Mouse (Mus musculus) monocyte, adult 5-6 weeks (primary cell): ENCODE measurements around the gene Pde4dip. TPM values are rescaled to one million over a fixed set of nuclear protein-coding genes. Genes with fewer than 3 reads are reported as not detected.

Source experiments
- ATAC-seq: fragments of 153-309, 156-312 bp; replicated peaks from 2 replicates; pipeline ENCODE4 v1.8.0; 2017; ENCODE audit warnings: mild to moderate bottlenecking; ENCODE audit not compliant: low TSS enrichment, insufficient number of reproducible peaks, severe bottlenecking, poor library complexity, low FRiP score
- total RNA-seq: library from RNA; stranded (forward); fragments of 200-1000, 200-491, 200-594 nt; gene quantifications from 3 replicates; pipeline ENCODE4 v1.2.3, GENCODE M21; 2017

The Pde4dip gene
- total RNA-seq, 1 experiment from 2014 or later = 16.5 TPM

DNA sequence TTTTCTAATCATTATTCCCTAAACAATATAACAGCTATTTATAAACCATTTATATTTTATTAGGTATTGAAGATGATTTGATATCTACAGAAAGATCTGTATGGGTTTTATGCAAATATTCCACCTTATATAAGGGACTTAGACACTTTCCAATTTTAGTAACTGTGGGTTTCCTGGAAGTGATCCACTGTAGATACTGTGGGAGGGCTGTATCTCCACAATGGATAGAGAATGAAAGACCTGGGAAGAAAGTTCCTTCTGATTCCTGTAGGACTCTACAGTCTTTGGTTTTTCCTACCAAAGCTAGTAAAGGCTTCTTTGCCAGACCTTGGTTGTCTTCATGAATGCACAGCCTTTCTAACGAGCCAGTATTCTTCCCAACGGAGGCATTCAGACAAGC lies 21.2 kb upstream of the Pde4dip start:
- ATAC-seq = no peak

DNA sequence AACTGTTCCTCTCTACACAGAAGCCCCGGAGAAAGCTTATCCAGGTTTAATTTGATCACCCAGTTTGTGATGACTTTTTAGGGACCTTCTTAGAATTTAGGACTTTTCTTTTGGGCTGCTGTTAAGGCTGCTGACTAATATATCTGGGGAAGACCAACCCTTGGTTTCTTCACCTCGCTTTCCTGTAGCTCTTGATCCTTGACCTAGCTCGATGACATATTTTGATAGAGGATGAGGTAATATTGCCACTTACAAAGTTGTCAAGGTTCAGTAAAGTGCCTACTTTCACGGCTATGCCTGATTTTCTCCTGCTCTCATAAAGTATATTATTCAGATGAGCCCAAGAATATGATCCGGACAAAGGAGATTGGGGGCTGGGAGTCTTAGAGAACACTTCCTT lies 13.1 kb upstream of the Pde4dip start:
- ATAC-seq = no peak

DNA sequence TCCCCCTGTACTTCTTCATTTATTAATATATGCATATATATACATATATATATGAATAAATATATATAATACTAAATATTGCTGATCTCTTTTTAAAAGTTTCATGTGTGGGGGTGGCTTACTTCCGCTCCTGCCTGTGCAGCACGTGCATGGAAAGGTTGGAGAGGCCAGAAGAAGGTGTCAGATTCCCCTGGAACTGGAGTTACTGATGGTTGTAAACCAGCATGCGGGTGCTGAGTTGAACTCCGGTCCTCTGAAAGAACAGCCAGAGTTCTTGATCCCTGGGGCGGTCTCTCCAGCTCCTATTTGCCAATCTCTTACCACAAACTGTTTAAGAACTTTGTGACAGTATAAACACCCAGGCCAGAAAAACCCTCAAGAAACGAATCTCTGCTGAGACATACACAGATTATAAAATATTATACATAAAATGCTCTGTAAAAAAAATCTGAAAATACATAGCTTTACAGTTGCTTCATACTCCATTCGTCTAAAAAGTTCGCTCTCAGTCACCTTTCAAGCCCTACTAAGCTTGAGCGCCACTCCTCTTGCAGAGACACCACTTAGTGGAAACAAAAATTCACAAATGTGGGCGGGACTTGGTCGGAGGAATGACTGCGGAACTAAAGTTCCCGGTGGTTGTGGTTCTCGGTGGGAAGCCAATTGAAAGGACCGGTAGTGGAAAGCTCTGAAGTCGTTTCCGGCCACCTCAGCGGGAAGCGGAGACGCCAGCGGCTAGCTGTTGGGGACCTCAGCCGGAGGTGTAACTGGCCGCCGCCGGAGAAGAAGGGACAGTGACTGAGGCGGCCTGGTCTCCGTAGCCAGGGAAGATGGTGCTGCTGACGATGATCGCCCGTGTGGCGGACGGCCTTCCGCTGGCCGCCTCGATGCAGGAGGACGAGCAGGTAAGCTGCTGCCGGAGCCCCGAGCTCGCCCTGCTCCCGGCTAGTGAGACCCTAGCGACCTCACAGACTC lies 12.3 kb upstream of the Pde4dip start, which contains the start of gene Sec22b:
Gene Sec22b (plus strand): TSS at position 675 of the 975 bp plus-strand sequence.
- ATAC-seq = peak; percentile 95

DNA sequence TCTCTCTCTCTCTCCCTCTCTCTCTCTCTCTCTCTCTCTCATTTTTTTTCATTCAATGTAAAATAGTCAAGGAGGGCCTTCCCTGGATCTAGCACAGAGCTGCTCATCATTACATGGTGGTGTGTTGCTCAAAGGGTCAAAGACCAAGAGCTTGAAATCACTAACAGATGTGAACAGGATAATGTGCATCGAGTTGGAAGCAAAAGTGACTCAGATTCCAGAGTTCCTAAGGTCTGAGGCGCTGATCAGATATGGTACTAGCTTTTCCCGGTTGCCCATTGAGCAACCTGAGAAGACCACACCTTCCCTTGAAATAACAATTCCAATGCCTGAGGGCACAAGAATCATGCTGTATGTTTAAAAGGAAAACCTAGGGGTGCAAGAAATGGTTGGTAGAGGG lies 9.9 kb upstream of the Pde4dip start:
- no peak for ATAC-seq

DNA sequence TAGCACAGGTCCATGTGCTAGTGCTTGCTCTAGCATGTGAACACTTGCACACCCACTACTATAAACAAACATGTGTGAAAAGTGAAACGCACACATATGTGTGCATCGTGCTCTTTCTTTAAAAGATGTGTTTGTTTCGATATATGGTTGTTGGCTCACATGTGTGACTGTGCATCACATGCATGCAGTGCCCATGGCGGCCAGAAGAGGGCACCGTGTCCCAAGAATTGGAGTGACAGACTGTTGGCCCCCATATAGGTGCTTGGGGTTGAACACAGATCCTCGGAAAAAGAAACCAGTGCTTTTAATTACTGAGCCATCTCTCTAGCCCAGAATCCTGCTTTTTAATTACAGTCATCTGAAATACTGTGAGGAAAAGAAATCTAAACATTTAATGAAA lies 6.2 kb upstream of the Pde4dip start:
- ATAC-seq = peak; percentile 63; the same call in 1 of the 2 replicates

DNA sequence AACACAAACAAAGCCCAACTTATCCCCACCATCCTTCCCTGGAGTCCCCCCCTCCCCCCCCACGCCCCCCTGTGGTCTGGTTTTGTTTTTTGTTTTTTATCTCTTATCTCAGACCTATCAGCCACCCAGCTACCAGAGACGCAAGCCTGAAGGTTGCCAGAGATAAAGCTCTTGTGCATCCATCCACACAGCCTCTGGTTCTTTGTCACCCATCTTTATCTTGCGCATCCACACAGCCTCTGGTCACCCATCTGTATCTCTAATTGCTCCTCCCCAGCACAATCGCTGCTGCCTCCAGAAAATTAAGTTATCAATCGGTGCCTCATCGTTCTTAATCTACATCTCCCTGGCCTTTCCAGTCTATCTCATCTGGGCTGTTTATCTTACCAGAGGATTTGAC lies 1.7 kb upstream of the Pde4dip start:
- no peak for ATAC-seq

DNA sequence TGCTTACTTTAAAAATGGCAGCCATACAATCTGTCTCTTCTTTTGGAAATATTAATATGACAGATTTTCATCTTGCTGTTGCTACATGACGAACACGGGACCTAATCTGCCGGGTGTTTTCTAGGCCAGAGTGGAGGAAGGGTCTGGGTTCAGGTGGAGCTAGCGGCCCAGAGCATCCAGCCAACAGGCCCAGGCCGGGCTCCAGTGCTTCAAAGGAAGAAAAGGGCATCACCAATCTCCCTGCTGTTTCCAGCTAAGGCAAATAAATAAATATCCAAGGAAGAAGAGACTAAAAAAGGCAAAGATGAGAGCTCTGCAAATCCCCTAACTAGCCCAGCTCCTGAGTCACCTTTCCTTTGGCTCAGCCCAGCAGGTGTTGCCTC lies 731 bp downstream of the Pde4dip start:
- no peak for ATAC-seq

DNA sequence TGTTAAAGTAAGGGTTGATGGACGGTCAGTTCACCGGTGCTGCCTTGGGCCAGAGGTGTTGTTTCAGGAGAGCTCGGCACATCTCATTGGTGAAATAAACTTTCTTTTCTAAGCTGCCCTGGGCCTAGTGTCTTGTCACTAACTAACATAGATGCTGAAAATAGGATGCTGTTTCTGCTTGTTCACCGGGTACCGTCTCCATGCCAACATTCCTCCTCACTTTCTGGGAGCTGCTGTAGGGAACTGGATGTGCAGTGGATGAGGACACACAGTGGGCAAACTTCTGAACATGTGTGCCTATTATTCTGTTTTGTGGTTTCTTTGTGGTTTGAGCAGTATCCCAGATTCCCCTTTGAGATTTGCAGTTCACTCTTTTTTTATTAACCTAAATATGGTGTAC lies 6.9 kb downstream of the Pde4dip start:
- no peak for ATAC-seq

DNA sequence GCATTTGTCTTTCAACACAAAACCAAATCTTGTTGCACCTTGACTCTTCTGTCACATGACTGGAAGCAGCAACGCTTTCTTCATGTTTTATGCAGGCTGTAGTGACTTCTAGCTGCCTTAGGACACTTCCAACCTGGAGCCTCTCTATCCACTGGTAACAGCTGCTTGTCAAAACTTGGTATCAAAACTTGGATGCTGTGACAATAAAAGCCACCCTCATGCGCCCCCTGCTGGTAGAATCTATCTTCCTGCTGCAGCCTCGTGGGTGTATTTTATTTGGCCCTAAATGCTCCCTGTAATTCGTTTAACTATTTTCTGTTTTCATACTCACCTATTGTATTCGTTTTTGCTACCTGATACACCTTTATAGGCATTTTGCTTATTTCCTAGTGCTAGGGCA lies 9.3 kb downstream of the Pde4dip start:
- peak; percentile 63; the same call in 1 of the 2 replicates for ATAC-seq

DNA sequence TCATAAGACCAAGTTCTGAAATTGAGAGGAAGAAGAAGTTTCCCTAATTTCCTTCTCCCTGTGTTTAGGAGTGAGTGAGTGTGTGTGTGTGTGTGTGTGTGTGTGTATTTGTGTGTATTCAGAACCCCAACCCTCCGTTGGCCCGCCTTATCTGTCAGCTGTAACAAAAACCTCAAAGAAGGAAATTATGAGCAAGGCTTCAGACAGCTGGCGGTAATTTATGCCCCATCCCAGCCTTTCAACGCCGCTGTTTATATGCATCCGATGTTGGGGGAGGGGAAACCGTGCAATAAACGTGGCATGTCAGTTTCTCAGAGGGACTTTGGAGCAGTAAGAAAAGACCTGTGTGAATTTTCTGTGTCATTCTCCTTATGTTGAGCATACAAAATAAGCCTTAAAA lies 12.2 kb downstream of the Pde4dip start:
- no peak for ATAC-seq

DNA sequence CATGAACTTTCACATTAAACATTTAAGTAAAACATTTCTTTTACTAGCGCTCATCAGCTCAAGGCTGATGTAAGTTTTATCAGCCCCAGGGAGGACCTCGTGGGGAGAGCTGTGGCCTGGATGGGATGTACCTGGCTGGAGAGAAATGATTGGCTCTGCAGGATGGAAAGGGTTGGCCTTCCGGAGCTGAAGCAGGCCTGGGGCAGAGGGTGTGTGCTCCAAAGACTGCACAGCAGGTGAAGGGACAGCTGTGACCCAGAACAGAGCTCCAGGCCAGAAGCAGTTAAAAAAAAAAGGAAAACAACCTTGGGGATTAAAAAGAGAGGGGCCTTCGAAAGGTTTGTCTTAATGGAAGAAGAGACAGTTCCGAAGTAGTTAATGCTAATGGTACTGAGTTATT lies 13.7 kb downstream of the Pde4dip start:
- ATAC-seq = no peak

DNA sequence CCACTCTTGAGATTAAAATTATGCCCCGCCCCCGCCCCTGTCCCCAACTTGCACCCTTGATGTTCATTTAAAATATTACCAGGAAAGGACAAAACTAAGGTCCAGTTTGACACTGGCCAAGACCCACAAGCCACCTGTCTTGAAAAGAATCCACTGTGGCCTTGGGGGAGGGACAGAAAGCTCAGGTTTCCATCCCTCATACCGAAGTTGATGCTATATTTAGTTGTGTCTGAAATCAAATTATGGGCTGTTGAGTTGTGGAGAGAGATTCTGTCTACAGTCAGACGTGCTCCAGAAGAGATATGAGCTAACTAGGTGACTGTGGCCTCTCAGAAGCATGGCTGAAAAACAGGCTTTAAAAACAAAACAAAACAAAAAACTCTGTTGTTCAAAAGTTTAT lies 18.8 kb downstream of the Pde4dip start:
- ATAC-seq = no peak

DNA sequence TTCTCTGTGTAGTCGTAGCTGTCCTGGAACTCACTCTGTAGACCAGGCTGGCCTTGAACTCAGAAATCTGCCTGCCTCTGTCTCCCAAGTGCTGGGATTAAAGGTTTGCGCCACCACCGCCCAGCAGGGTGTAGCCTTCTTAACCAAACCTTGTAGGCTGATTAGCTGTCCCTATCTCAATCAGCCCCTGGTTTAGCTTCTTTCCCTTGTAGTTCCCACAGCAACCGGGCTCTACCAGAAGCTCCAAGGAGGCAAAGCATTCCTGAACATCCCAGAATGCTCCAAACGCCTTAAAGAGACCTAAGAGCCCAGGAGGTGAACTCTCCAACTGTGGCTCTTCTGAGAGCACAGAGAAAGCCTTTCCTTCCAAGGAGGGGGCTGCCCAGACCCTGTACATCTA lies 19.8 kb downstream of the Pde4dip start:
- ATAC-seq = no peak

DNA sequence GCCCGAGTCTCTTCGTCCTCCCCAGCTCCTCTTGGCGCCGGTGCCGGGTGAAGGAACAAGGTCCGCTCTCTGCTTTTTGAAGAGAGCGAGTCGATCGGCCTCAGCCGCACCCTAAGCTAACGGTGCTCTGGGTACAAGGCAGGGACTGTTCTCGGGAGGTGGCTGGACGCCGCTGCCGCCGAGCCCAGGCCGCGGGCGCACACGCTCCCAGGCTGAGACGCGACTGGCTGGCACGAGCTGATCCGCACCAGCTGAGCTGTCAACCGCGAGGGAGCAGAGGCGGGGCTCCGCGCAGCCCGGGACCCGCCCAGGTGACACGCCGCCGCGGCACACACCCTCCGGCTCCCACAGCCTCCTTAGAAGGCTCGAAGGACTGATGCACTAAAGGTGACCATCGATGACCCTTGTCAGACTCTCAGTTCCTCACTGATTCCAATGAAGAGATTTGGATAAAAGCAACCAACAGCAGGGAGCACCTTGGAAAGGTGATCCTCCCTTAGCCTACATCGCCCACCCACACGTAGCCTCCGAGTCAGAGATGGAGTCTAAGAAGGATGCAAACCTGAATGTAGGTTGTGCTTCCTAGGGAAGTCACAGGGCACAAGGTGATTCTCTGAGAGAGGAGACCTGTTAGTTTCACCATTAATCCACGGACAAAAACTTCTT lies 20.4 kb downstream of the Pde4dip start:
- ATAC-seq = 0 out of 2 replicates have a peak, but pooled peaks have one; percentile 50

DNA sequence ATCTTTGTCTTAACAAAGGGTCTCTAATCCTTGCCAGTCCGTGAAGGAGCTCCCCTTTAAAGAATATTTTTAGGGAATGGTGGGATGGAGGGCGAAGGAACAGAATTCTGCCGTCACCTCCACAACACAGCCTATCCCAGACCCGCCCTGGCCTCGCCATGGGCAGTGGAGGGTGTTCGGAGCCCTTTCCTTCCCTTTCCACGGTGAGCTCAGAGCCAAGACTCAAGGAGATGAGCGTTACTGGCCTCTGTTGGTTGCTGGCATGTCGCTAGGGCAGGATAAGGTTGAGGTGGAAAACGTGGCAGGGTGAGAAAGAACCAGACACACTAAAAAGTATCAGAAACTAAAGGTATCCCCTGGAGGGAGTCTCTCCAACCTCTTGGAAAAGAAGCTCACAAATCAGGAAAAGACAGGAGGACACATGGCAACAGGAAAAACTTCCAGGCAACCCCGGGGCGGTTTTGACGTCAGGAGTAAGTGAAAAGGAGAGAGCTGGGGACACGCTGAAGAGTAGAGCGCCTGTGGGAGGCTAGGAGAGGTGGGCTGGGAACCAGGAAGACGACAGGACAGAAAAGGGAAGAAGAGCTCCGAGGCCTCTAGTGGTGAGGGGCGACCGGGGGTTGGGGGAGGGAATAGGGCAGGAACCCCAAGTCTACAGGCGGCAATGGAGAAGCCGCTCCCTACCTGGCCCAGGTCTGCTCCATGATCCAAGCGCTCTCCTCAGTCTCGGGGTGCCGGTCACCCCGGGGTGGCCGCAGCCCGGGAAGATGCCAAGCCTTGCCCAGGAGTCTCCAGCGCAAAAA lies 21.1 kb downstream of the Pde4dip start:
- ATAC-seq = no peak

DNA sequence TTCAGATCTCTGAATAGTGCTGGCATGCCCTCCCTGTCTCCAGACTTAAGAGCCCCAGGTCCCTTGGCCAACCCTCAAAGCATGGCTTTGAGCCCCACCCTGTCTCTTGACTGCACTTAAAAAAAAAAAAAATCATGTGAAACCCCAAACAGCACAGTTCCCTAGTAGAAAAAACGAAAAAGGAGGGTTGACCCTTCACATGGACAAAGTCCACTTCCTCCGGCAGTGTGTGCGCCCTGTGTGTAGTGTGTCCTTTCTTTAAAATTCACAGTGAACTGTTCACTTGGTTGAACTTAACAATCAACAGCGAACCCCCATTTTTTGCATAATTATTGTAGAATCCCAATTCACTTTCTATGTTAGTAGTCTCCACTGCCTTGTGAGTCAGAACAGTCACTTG lies 21.8 kb downstream of the Pde4dip start:
- ATAC-seq = no peak

DNA sequence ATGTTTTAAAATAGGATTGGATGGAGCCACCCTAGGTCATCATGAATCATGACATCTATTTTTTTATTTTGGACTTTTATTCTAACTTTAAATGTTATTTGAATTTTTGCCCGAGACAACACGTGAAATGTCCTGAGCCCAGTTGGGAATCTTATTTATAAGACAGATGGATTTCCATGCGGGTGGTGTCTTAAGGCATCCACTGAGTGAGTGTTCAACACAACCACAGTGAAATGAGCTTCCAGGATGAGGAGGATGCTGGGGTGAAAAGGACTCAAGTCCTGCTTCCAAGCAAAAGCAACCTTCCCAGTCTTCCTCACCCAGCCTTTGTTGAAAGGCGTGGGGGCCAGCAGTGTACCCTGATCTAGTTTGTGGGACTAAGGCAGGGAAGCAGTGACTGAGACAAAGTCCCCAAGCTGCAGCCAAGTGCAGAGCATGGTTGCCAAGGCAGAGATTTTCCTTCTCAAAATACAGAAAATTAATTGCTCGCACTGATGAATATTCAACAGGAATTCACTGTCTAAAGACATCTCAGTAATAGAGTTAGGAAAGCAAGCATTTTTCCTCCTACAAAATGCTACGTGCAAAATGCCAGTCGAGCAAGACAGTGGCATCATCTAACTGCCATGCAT lies 27.6 kb downstream of the Pde4dip start:
- no peak for ATAC-seq

DNA sequence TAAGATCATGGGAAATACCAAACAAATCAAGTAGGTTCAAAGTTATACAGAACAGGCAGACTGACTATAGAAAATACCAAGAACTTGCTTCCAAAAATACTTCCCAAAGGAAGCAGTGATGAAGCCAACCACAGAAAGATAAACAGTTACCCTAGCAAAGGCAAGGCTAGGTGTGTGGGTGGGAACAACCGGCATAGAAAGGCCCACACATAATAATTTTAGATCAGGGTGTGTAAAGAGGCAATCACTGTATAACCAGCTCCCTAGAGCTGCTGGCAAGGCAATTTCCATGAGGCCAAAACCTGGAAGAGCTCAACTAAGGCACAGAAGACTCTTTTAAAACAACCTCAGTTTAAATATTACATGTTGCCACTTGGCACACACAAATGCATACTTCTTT lies 29.1 kb downstream of the Pde4dip start:
- no peak for ATAC-seq
